18 mouse cellular contexts compared by ENCODE assay signal in genomic region chr7:103859076-103859475, GRCm38 (mm10). TPM values are rescaled to one million over a fixed set of nuclear protein-coding genes. Genes with fewer than 3 reads are reported as not detected.
DNase-seq lines count a peak whose midpoint lies in the region; ATAC-seq and TF ChIP-seq lines count a peak whose summit lies in the region.
"Had no signal": no experiment of that assay in that cellular context is flagged by ENCODE, and none has a peak within 500 bp of the region (broad histone marks: within the 10 kb centered on the region; RNA-seq: fewer than 3 reads in every experiment).

No protein-coding gene starts in this region.

- no peaks in the 10 kb centered on the region for H3K4me1 ChIP-seq in heart, embryonic 11.5 days (ENCODE audit: control insufficient read depth, insufficient read depth, low read length)
- no peaks in the 10 kb centered on the region for H3K4me1 ChIP-seq in stomach, embryonic 14.5 days (ENCODE audit: control insufficient read depth, insufficient read depth, low read length)
- H3K4me1 ChIP-seq in stomach, postnatal 0 days (replicated peaks; ENCODE audit: control insufficient read depth, insufficient read depth) = no peaks in the 10 kb centered on the region
- peaks cover 60% of the 10 kb centered on the region for H3K4me1 ChIP-seq in liver, embryonic 15.5 days (replicated peaks)
- H3K4me1 ChIP-seq: heart, embryonic 15.5 days; limb, embryonic 13.5 days; midbrain, embryonic 10.5 days had no signal

- no peak overlapping the region for H3K9ac ChIP-seq in heart, embryonic 11.5 days (ENCODE audit: low read depth, low read length)
- H3K9ac ChIP-seq in stomach, embryonic 14.5 days (replicated peaks; ENCODE audit: low read depth, low read length) = no peak overlapping the region
- no peak overlapping the region for H3K9ac ChIP-seq in stomach, postnatal 0 days (ENCODE audit: low read length)
- peak overlapping the region; percentile 37 for H3K9ac ChIP-seq in liver, embryonic 15.5 days
- H3K9ac ChIP-seq: heart, embryonic 15.5 days; limb, embryonic 13.5 days had no signal

- no peak for TF ChIP-seq CTCF in stomach, postnatal 0 days (IDR thresholded peaks at IDR 0.05; ENCODE audit: low read depth)

- no peak for TF ChIP-seq EP300 in stomach, postnatal 0 days (optimal IDR thresholded peaks at IDR 0.05)

- no peak for DNase-seq in heart, postnatal 4 days
- DNase-seq in stomach, postnatal 0 days (ENCODE audit: low spot score) = no peak
- peak; percentile 41 for DNase-seq in yolk sac, embryonic 10.5 days (ENCODE audit: low spot score)
- DNase-seq in layer of hippocampus, postnatal 14 days (ENCODE audit: low spot score in 2 of 2) = no peak
- DNase-seq in frontal cortex, adult 2 months (ENCODE audit: extremely low spot score in 1 of 2, low spot score in 1 of 2) = no peak
- DNase-seq: adrenal gland, postnatal 36 days; cerebellum, adult 18-20 months; kidney, postnatal 25 days; thymus, postnatal 36 days had no signal

- no peaks in the 10 kb centered on the region for H3K27me3 ChIP-seq in heart, embryonic 11.5 days (ENCODE audit: control insufficient read depth, insufficient read depth, low read length)
- H3K27me3 ChIP-seq in stomach, embryonic 14.5 days (ENCODE audit: control insufficient read depth, insufficient read depth, low read length) = no peaks in the 10 kb centered on the region
- no peaks in the 10 kb centered on the region for H3K27me3 ChIP-seq in stomach, postnatal 0 days (ENCODE audit: control insufficient read depth, insufficient read depth, low read length)
- H3K27me3 ChIP-seq in liver, embryonic 15.5 days = no peaks in the 10 kb centered on the region
- H3K27me3 ChIP-seq: heart, embryonic 15.5 days; limb, embryonic 13.5 days had no signal

- H3K4me2 ChIP-seq in heart, embryonic 11.5 days = no peak overlapping the region
- no peak overlapping the region for H3K4me2 ChIP-seq in stomach, embryonic 14.5 days (replicated peaks; ENCODE audit: low read depth, low read length)
- no peak overlapping the region for H3K4me2 ChIP-seq in stomach, postnatal 0 days (replicated peaks; ENCODE audit: low read depth)
- peak overlapping the region; percentile 51 for H3K4me2 ChIP-seq in liver, embryonic 15.5 days
- H3K4me2 ChIP-seq: heart, embryonic 15.5 days; limb, embryonic 13.5 days had no signal

- H3K27ac ChIP-seq in heart, embryonic 11.5 days (ENCODE audit: low read depth, low read length) = peak overlapping the region; percentile 77; the same call in 1 of the 2 replicates
- no peak overlapping the region for H3K27ac ChIP-seq in stomach, embryonic 14.5 days (ENCODE audit: low read length)
- no peak overlapping the region for H3K27ac ChIP-seq in stomach, postnatal 0 days (replicated peaks)
- peak overlapping the region; percentile 95 for H3K27ac ChIP-seq in liver, embryonic 15.5 days (replicated peaks)
- H3K27ac ChIP-seq: heart, embryonic 15.5 days; limb, embryonic 13.5 days; midbrain, embryonic 10.5 days had no signal

- no peaks in the 10 kb centered on the region for H3K9me3 ChIP-seq in heart, embryonic 11.5 days (replicated peaks; ENCODE audit: control insufficient read depth, low read length)
- no peaks in the 10 kb centered on the region for H3K9me3 ChIP-seq in stomach, embryonic 14.5 days (ENCODE audit: control insufficient read depth, low read depth, low read length)
- H3K9me3 ChIP-seq in stomach, postnatal 0 days (ENCODE audit: control insufficient read depth, low read length) = no peaks in the 10 kb centered on the region
- H3K9me3 ChIP-seq in liver, embryonic 15.5 days (replicated peaks) = no peaks in the 10 kb centered on the region
- H3K9me3 ChIP-seq: heart, embryonic 15.5 days; limb, embryonic 13.5 days; midbrain, embryonic 10.5 days had no signal

- no peaks in the 10 kb centered on the region for H3K36me3 ChIP-seq in heart, embryonic 11.5 days (ENCODE audit: control insufficient read depth, insufficient read depth, low read length)
- H3K36me3 ChIP-seq in stomach, embryonic 14.5 days (ENCODE audit: control insufficient read depth, insufficient read depth, low read length) = no peaks in the 10 kb centered on the region
- no peaks in the 10 kb centered on the region for H3K36me3 ChIP-seq in stomach, postnatal 0 days (ENCODE audit: control insufficient read depth, insufficient read depth, low read length)
- no peaks in the 10 kb centered on the region for H3K36me3 ChIP-seq in liver, embryonic 15.5 days (replicated peaks)
- H3K36me3 ChIP-seq: heart, embryonic 15.5 days; limb, embryonic 13.5 days; midbrain, embryonic 10.5 days had no signal

- peak; percentile 95 for ATAC-seq in heart, embryonic 11.5 days (replicated peaks; ENCODE audit: insufficient number of reproducible peaks, low FRiP score, low TSS enrichment)
- peak; percentile 92; the same call in 1 of the 2 replicates for ATAC-seq in stomach, embryonic 14.5 days (ENCODE audit: insufficient number of reproducible peaks, insufficient read depth, low FRiP score, low read depth)
- no peak for ATAC-seq in stomach, postnatal 0 days (ENCODE audit: low FRiP score, low TSS enrichment)
- ATAC-seq in liver, embryonic 15.5 days (ENCODE audit: insufficient read depth) = peak; percentile 88
- ATAC-seq: hindbrain, embryonic 16.5 days had no signal

- H3K4me3 ChIP-seq in heart, embryonic 11.5 days (ENCODE audit: low read depth, low read length) = no peak overlapping the region
- H3K4me3 ChIP-seq in stomach, embryonic 14.5 days (ENCODE audit: low read depth, low read length) = no peak overlapping the region
- H3K4me3 ChIP-seq in stomach, postnatal 0 days (ENCODE audit: low read depth, low read length) = no peak overlapping the region
- H3K4me3 ChIP-seq in liver, embryonic 15.5 days (replicated peaks) = no peak overlapping the region
- H3K4me3 ChIP-seq: heart, embryonic 15.5 days; limb, embryonic 13.5 days; midbrain, embryonic 10.5 days; myocyte had no signal

- WGBS in heart, embryonic 11.5 days (ENCODE audit: insufficient replicate concordance) = 18% methylated on average over 2 of the region's 2 CpGs
- WGBS in stomach, embryonic 14.5 days = 63% methylated on average over 2 of the region's 2 CpGs
- 42% methylated on average over 2 of the region's 2 CpGs for WGBS in stomach, postnatal 0 days
- WGBS in liver, embryonic 15.5 days (ENCODE audit: insufficient replicate concordance) = 8% methylated on average over 2 of the region's 2 CpGs

RNA-seq across cellular contexts. Expression of gene Hbb-y, which starts 6.1 kb away (rescaled TPM):
- polyA plus RNA-seq in heart, embryonic 11.5 days (2014; fragmentation: Nextera tagmentation; extraction: Ambion mirVana) = 35,401 and 41,924 TPM in 2 replicates
- total RNA-seq in heart, postnatal 4 days (2021) = under 1 TPM in 1 of 2 experiments, not detected in 1; 0.74 TPM
- polyA plus RNA-seq in stomach, embryonic 14.5 days (2014; fragmentation: Nextera tagmentation; extraction: Ambion mirVana) = 616 and 882 TPM in 2 replicates
- polyA plus RNA-seq in stomach, postnatal 0 days (2015; fragmentation: Nextera tagmentation; extraction: Ambion mirVana) = not detected in 2 replicates
- 304 and 542 TPM in 2 replicates for polyA plus RNA-seq in liver, embryonic 15.5 days (2015; fragmentation: Nextera tagmentation; extraction: Ambion mirVana)
- total RNA-seq in layer of hippocampus, postnatal 14 days (2021) = not detected
- polyA plus RNA-seq in frontal cortex, adult 2 months (2012; rRNA removed) = 20.5 and 59.2 TPM in 2 replicates
- total RNA-seq: adrenal gland, postnatal 36 days; ES-E14 had no signal
- polyA plus RNA-seq: myocyte had no signal

RNA-seq across cellular contexts. Expression of gene Hbb-bh1, which starts 16.1 kb away (rescaled TPM):
- 7,786 and 8,740 TPM in 2 replicates for polyA plus RNA-seq in heart, embryonic 11.5 days (2014; fragmentation: Nextera tagmentation; extraction: Ambion mirVana)
- not detected for total RNA-seq in heart, postnatal 4 days (2021)
- 2.9 and 6.2 TPM in 2 replicates for polyA plus RNA-seq in stomach, embryonic 14.5 days (2014; fragmentation: Nextera tagmentation; extraction: Ambion mirVana)
- not detected in 2 replicates for polyA plus RNA-seq in stomach, postnatal 0 days (2015; fragmentation: Nextera tagmentation; extraction: Ambion mirVana)
- polyA plus RNA-seq in liver, embryonic 15.5 days (2015; fragmentation: Nextera tagmentation; extraction: Ambion mirVana) = 44.8 and 64.6 TPM in 2 replicates
- total RNA-seq in layer of hippocampus, postnatal 14 days (2021) = not detected
- 2.1 and 9.1 TPM in 2 replicates for polyA plus RNA-seq in frontal cortex, adult 2 months (2012; rRNA removed)
- total RNA-seq: adrenal gland, postnatal 36 days; ES-E14 had no signal
- polyA plus RNA-seq: hindbrain, embryonic 16.5 days; myocyte had no signal

RNA-seq across cellular contexts. Expression of gene Hbb-bh2, which starts 18.8 kb away (rescaled TPM):
- 0.31 TPM in 1 of 2 replicates, not detected in the other for polyA plus RNA-seq in heart, embryonic 11.5 days (2014; fragmentation: Nextera tagmentation; extraction: Ambion mirVana)
- total RNA-seq in heart, postnatal 4 days (2021) = not detected
- polyA plus RNA-seq in stomach, embryonic 14.5 days (2014; fragmentation: Nextera tagmentation; extraction: Ambion mirVana) = not detected in 2 replicates
- polyA plus RNA-seq in stomach, postnatal 0 days (2015; fragmentation: Nextera tagmentation; extraction: Ambion mirVana) = not detected in 2 replicates
- polyA plus RNA-seq in liver, embryonic 15.5 days (2015; fragmentation: Nextera tagmentation; extraction: Ambion mirVana) = not detected in 2 replicates
- total RNA-seq in layer of hippocampus, postnatal 14 days (2021) = not detected
- polyA plus RNA-seq in frontal cortex, adult 2 months (2012; rRNA removed) = not detected in 2 replicates
- total RNA-seq: adrenal gland, postnatal 36 days; ES-E14 had no signal
- polyA plus RNA-seq: heart, embryonic 15.5 days; hindbrain, embryonic 16.5 days; limb, embryonic 13.5 days; myocyte had no signal

RNA-seq across cellular contexts. Expression of gene Olfr66, which starts 27.0 kb away (rescaled TPM):
- not detected in 2 replicates for polyA plus RNA-seq in heart, embryonic 11.5 days (2014; fragmentation: Nextera tagmentation; extraction: Ambion mirVana)
- total RNA-seq in heart, postnatal 4 days (2021) = not detected
- polyA plus RNA-seq in stomach, embryonic 14.5 days (2014; fragmentation: Nextera tagmentation; extraction: Ambion mirVana) = not detected in 2 replicates
- not detected in 2 replicates for polyA plus RNA-seq in stomach, postnatal 0 days (2015; fragmentation: Nextera tagmentation; extraction: Ambion mirVana)
- 0.13 TPM in 1 of 2 replicates, not detected in the other for polyA plus RNA-seq in liver, embryonic 15.5 days (2015; fragmentation: Nextera tagmentation; extraction: Ambion mirVana)
- not detected for total RNA-seq in layer of hippocampus, postnatal 14 days (2021)
- polyA plus RNA-seq in frontal cortex, adult 2 months (2012; rRNA removed) = not detected in 2 replicates
- total RNA-seq: adrenal gland, postnatal 36 days; ES-E14 had no signal
- polyA plus RNA-seq: heart, embryonic 15.5 days; hindbrain, embryonic 16.5 days; limb, embryonic 13.5 days; midbrain, embryonic 10.5 days; myocyte had no signal

RNA-seq across cellular contexts. Expression of gene Hbb-bs, which starts 31.2 kb away (rescaled TPM):
- 849 and 1,123 TPM in 2 replicates for polyA plus RNA-seq in heart, embryonic 11.5 days (2014; fragmentation: Nextera tagmentation; extraction: Ambion mirVana)
- over 10,000 TPM in 1 of 2 experiments, 1,000 to 10,000 TPM in 1; 4,494 to 12,962 TPM for total RNA-seq in heart, postnatal 4 days (2021)
- 3,670 and 3,888 TPM in 2 replicates for polyA plus RNA-seq in stomach, embryonic 14.5 days (2014; fragmentation: Nextera tagmentation; extraction: Ambion mirVana)
- 597 and 747 TPM in 2 replicates for polyA plus RNA-seq in stomach, postnatal 0 days (2015; fragmentation: Nextera tagmentation; extraction: Ambion mirVana)
- 116,188 and 122,775 TPM in 2 replicates for polyA plus RNA-seq in liver, embryonic 15.5 days (2015; fragmentation: Nextera tagmentation; extraction: Ambion mirVana)
- total RNA-seq in layer of hippocampus, postnatal 14 days (2021) = 100 to 1,000 TPM; 565 to 654 TPM
- polyA plus RNA-seq in frontal cortex, adult 2 months (2012; rRNA removed) = 468 and 610 TPM in 2 replicates
- total RNA-seq: ES-E14 had no signal
- polyA plus RNA-seq: myocyte had no signal

Comparison
In these comparisons a context has a peak if more than half of its experiments do, and no peak if none do; other contexts are left out.
1. H3K27ac ChIP-seq: peak in heart, embryonic 11.5 days (single experiment) and liver, embryonic 15.5 days (single experiment); none in stomach, embryonic 14.5 days (single experiment) and stomach, postnatal 0 days (single experiment).
2. RNA of gene Hbb-y, which starts 6.1 kb away (polyA plus RNA-seq): 35,401 to 41,924 TPM in heart, embryonic 11.5 days; 616 to 882 TPM in stomach, embryonic 14.5 days, 304 to 542 TPM in liver, embryonic 15.5 days, 20.5 to 59.2 TPM in frontal cortex, adult 2 months and not detected in stomach, postnatal 0 days; every median in the first group is over 10 times any median in the second.
3. RNA of gene Hbb-bh1, which starts 16.1 kb away (polyA plus RNA-seq): 7,786 to 8,740 TPM in heart, embryonic 11.5 days; 44.8 to 64.6 TPM in liver, embryonic 15.5 days, 2.9 to 6.2 TPM in stomach, embryonic 14.5 days, 2.1 to 9.1 TPM in frontal cortex, adult 2 months and not detected in stomach, postnatal 0 days; every median in the first group is over 100 times any median in the second.